Mouse (Mus musculus): ENCODE measurements at regions not wholly inside any gene's neighbourhood (a gene's known extent, or its start where the extent isn't known, plus 50 kb on each side); places are given as distances from the start of the nearest gene placed in this dataset.

DNA sequence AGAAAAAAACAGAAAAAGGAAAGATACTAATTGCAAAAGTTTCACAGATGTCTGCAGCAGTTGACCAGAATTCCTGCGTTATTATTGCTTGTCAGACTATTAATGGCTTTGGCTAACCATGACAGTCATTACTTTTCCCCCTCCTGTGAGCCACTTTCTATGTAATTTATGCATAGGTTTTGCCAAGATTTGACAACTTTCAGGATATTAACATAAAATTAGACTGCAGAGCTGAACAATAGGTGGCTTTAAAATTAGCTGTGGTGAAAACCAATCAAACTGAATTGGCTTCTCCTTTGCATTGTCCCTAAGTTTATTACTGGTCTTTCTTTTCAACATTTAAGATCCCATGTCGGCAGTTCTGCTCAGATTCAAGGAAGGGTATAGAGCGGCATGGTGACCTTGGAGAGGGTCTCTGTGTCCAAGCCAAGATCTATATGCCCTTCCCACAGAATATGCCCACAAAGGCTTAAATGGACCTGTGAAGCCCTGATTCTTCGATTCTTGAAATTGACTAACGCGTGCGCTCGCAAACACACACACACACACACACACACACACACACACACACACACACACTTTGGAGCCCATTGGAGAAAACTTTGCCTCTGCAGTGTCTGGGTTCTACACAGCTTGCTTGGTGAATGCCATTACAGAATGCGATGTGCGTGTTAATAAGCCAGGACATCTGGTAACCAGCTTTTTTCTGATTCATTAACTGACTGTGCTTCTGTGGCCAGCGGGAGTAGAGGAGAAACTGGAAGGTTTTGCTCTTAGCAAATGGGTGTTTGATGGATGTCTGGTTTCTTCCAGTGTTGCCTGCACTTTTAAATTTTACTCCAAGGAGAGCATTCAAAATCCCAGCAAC is 69.8 kb upstream of the Itga4 start:
- no peak for DNase-seq (ENCODE audit: low spot score in 2 of 2)

- no peak for DNase-seq (ENCODE audit: low spot score in 2 of 2)
These were observed 68.3 kb upstream of the Itga4 start for GRCm38 (mm10) chr2:79186878-79187277.

DNA sequence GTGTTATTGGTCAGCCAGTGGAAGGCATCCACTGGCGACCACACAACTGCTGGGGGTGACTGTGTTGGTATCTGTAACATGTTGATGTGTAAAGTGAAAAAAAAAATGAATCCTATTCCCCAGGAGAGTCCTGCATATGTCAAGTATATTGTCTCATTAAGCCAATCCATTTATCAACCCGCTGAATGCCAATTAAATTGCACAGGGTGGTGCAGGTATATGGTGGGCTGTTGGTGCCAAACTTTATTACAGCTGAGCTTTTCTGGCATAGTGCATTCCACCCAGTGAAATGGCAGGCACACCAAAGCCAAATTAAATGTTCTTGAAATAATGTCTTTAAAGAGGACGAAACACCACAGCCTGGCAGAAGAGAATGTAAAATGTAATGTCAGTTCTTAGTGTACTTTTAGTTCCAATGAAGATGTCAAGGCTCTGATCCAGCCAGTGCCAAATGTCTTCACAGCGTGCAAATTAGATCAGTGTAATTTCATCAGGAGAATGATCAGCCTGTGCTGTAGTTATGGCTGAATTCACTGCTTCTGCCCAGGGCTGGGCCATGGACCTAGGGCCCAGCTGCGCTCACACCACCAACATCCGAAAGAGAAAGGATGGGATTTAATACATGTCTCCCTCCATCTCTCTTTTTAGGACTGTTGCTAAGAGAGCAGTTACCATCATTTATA is 66.6 kb upstream of the Itga4 start:
- no peak for DNase-seq (ENCODE audit: low spot score in 2 of 2)

GRCm38 (mm10) chr2:79193851-79194250 is 61.4 kb upstream of the Itga4 start:
- no peak for DNase-seq (ENCODE audit: low spot score in 2 of 2)

DNA sequence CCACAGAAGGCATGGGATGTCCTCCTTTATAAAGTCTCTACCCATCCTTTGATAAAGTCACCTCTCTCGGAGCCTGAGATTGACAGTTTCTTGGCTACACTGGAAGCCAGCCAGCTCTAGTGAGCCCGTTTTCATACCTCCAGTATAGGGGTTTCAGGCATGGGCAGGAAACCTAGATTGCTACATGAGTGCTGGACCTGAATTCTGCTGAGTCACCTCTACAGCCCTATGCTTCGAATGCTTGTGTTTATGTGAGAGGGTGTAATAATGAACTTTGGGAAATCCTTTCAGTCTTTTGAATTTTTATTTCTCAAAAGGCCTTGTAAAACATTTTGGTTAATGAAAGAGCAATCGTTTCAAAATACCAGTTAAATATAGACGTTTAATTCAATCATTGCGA is 53.5 kb upstream of the Itga4 start:
- DNase-seq (ENCODE audit: low spot score in 2 of 2) = no peak
